Mouse (Mus musculus) lung, adult 18-20 months (tissue): ENCODE measurements at regions not wholly inside any gene's neighbourhood (a gene's known extent, or its start where the extent isn't known, plus 50 kb on each side); places are given as distances from the start of the nearest gene placed in this dataset.
A peak's percentile ranks its signal among the peaks of the same experiment; 100 is the strongest.
"Not testable (repeated sequence)": the region's sequence is repeated elsewhere in the genome, so short reads cannot be mapped to it uniquely, and the experiment has no call there.

Experiments
- DNase-seq, 2 experiments: peaks; one replicate each; pipeline ENCODE4 v3.0.0; 2022; ENCODE audit warnings: mixed read lengths in 2 of 2

- DNase-seq = peak; percentile 80 to 87
Measured at GRCm38 (mm10) chrX:19903962-19904930, 155.1 kb upstream of the Chst7 start.

GRCm38 (mm10) chrX:19906646-19907371 is 152.6 kb upstream of the Chst7 start:
- peak; percentile 6 to 16 for DNase-seq

- DNase-seq = no peak
Measured at GRCm38 (mm10) chrX:19917001-19917400, 142.4 kb upstream of the Chst7 start.

- not testable (repeated sequence) for DNase-seq
Measured at GRCm38 (mm10) chrX:19929376-19929775, 130.0 kb upstream of the Chst7 start.

GRCm38 (mm10) chrX:19929866-19930265 is 129.5 kb upstream of the Chst7 start:
- DNase-seq = no peak

GRCm38 (mm10) chrX:19943305-19943704 is 116.1 kb upstream of the Chst7 start:
- DNase-seq = no peak
